Comparison of ENCODE assay signal across 8 mouse cellular contexts in the genomic region with DNA sequence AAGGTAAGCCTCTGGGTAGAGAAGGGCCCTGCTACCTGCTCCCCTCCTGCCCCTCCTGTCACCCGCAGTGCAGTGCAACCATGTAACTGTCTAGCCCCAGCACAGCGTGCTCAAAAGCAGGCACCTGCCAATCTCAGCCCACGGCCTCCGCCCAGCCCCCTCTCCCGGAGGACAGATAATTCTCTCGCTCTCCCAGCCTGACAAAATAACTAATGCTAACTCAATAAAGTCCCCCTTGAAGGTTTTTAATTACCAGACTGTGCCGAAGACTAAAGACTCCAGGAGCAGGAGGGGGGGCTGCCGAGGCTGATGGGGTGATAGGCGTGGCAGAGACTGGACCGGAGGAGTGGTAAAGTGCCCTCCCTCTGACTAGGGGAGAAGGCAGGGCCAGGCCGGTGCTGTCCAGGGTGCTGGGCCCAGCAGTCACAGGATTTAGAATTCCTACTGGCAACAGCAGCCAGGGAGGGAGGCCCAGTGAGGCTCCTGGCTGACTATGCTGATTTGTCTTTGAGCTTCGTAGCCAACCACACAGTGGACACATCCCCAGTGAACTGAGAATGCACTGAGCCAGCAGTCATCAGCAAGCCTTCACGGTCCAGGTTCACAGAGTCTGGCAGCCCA.
DNase-seq lines count a peak whose midpoint lies in the region; ATAC-seq and TF ChIP-seq lines count a peak whose summit lies in the region.

No protein-coding gene starts in this region.

- intact Hi-C loops in left cerebral cortex, postnatal 25 days (cut with DNase I): no loop called here

- no peak overlapping the region for H3K9ac ChIP-seq in lung, embryonic 16.5 days (ENCODE audit: low read length)

- no peaks in the 10 kb centered on the region for H3K27me3 ChIP-seq in kidney, adult 2 months (replicated peaks; ENCODE audit: control insufficient read depth, insufficient read depth, low read length)
- peaks cover 4% of the 10 kb centered on the region; the same call in 1 of the 2 replicates for H3K27me3 ChIP-seq in lung, embryonic 16.5 days (ENCODE audit: control insufficient read depth, insufficient read depth, low read depth, low read length)

- no peaks in the 10 kb centered on the region for H3K4me1 ChIP-seq in kidney, adult 2 months (ENCODE audit: control insufficient read depth, insufficient read depth, low read length)
- H3K4me1 ChIP-seq in lung, embryonic 16.5 days (replicated peaks; ENCODE audit: control insufficient read depth, insufficient read depth, low read length): peaks cover 57% of the 10 kb centered on the region

- DNase-seq in Muller cell, postnatal 12 days (ENCODE audit: inconsistent ontology term): peak; percentile 92
- peak; percentile 77 for DNase-seq in embryo, embryonic 10.5 days (ENCODE audit: low spot score)
- DNase-seq in heart, adult 9 months (ENCODE audit: low spot score in 2 of 2): peak; percentile 32 to 53
- DNase-seq in kidney, adult 2 months: peak; percentile 73
- DNase-seq in ovary, postnatal 14 days (ENCODE audit: low spot score): peak; percentile 64
- DNase-seq in left cerebral cortex, postnatal 25 days (ENCODE audit: low spot score in 2 of 2): no peak
- DNase-seq in cerebellum, adult 9-10 months: no peak

- H3K36me3 ChIP-seq in kidney, adult 2 months (ENCODE audit: control insufficient read depth, insufficient read depth, low read length): no peaks in the 10 kb centered on the region
- H3K36me3 ChIP-seq in lung, embryonic 16.5 days (ENCODE audit: control insufficient read depth, insufficient read depth, low read length): no peaks in the 10 kb centered on the region

- WGBS in kidney, adult 2 months: 9% methylated on average over 13 of the region's 13 CpGs
- WGBS in lung, embryonic 16.5 days: 7% methylated on average over 13 of the region's 13 CpGs

- ATAC-seq in lung, embryonic 16.5 days (ENCODE audit: low read depth): peak; percentile 56

- TF ChIP-seq CTCF in kidney, adult 2 months (conservative IDR thresholded peaks at IDR 0.05; ENCODE audit: insufficient read depth, insufficient read length, low read depth, low read length): no peak

- H3K9me3 ChIP-seq in lung, embryonic 16.5 days (ENCODE audit: control insufficient read depth, low read length): no peaks in the 10 kb centered on the region

- H3K27ac ChIP-seq in kidney, adult 2 months (ENCODE audit: insufficient read depth, low read depth, low read length): no peak overlapping the region
- H3K27ac ChIP-seq in lung, embryonic 16.5 days (ENCODE audit: low read length): no peak overlapping the region

- TF ChIP-seq POLR2A in kidney, adult 2 months (IDR thresholded peaks at IDR 0.05; ENCODE audit: low read depth, low read length): no peak

- no peak overlapping the region for H3K4me3 ChIP-seq in kidney, adult 2 months (ENCODE audit: insufficient read depth, low read depth, low read length)
- H3K4me3 ChIP-seq in lung, embryonic 16.5 days (ENCODE audit: low read length): peak overlapping the region; percentile 21

- H3K4me2 ChIP-seq in lung, embryonic 16.5 days (ENCODE audit: low read depth, low read length): peak overlapping the region; percentile 47

Comparison
In these comparisons a context has a peak if more than half of its experiments do, and no peak if none do; other contexts are left out.
1. DNase-seq: peak in Muller cell, postnatal 12 days (single experiment), embryo, embryonic 10.5 days (single experiment), heart, adult 9 months (2 of 2), kidney, adult 2 months (single experiment) and ovary, postnatal 14 days (single experiment); none in left cerebral cortex, postnatal 25 days (0 of 2) and cerebellum, adult 9-10 months (single experiment).